Mouse (Mus musculus): ENCODE measurements around the gene Akap14. TPM values are rescaled to one million over a fixed set of nuclear protein-coding genes. Genes with fewer than 3 reads are reported as not detected.
A peak's percentile ranks its signal among the peaks of the same experiment; 100 is the strongest.
"Not testable (repeated sequence)": the region's sequence is repeated elsewhere in the genome, so short reads cannot be mapped to it uniquely, and the experiment has no call there.

The Akap14 gene
- polyA plus RNA-seq, 1 experiment from 2014 or later: not detected

DNA sequence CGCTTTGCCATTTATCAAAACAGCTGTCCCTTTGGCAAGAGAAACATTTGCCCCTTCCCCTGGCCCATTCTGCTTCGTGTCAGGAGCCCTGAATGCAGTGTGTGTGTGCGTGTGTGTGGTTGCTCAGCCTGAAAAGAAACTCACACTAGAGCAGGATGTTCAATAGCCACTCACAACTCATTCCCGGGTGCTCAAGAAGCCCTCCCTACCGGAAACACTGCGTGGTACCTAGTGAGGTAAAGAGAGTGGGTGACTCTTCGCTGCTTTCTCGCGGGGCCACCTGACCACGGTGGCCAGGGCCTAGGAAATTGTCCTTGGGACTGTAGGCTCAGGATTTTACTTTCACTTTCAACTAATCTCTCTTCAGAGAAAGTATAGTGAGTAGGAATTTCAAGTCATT, 7.5 kb downstream of the Akap14 start:
- ATAC-seq: no peak
- no peaks in the 10 kb centered on the region for H3K4me1 ChIP-seq (ENCODE audit: control insufficient read depth, insufficient read depth, low read length)
- H3K27me3 ChIP-seq (replicated peaks; ENCODE audit: control insufficient read depth, insufficient read depth, low read length): no peaks in the 10 kb centered on the region
- H3K9me3 ChIP-seq (ENCODE audit: control insufficient read depth, low read length): no peaks in the 10 kb centered on the region
- H3K4me2 ChIP-seq (ENCODE audit: low read depth, low read length): no peak overlapping the region
- WGBS: 71% methylated on average over 10 of the region's 10 CpGs
- no peak overlapping the region for H3K4me3 ChIP-seq (ENCODE audit: low read length)
- H3K27ac ChIP-seq (ENCODE audit: low read length): no peak overlapping the region
- H3K36me3 ChIP-seq (ENCODE audit: control insufficient read depth, insufficient read depth, low read length): no peaks in the 10 kb centered on the region
- no peak overlapping the region for H3K9ac ChIP-seq (ENCODE audit: low read depth, low read length)

DNA sequence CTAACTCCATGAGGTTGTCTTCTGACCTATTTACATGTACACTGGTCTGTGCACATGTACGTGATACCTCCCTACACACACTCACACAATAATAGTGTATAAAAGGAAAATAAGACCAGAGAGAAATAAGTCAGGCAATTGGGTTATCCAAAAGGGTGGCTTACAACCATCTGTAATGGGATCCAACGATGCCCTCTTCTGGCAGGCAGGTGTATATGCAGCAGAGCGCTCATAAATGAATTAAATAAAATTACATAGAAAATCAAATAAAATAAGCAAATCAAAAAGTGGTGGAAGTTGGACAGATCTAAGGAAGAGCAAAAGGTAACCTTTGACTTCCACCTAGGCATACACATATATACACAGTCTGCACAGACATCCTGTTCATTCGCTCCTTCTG, 10.8 kb downstream of the Akap14 start:
- H3K9ac ChIP-seq (ENCODE audit: low read depth, low read length): no peak overlapping the region
- H3K4me1 ChIP-seq (ENCODE audit: control insufficient read depth, insufficient read depth, low read length): no peaks in the 10 kb centered on the region
- H3K4me3 ChIP-seq (ENCODE audit: low read length): no peak overlapping the region
- 64% methylated on average over 4 of the region's 4 CpGs for WGBS
- no peaks in the 10 kb centered on the region for H3K27me3 ChIP-seq (replicated peaks; ENCODE audit: control insufficient read depth, insufficient read depth, low read length)
- H3K4me2 ChIP-seq (ENCODE audit: low read depth, low read length): no peak overlapping the region
- ATAC-seq: no peak
- no peaks in the 10 kb centered on the region for H3K36me3 ChIP-seq (ENCODE audit: control insufficient read depth, insufficient read depth, low read length)
- no peaks in the 10 kb centered on the region for H3K9me3 ChIP-seq (ENCODE audit: control insufficient read depth, low read length)
- H3K27ac ChIP-seq (ENCODE audit: low read length): no peak overlapping the region

DNA sequence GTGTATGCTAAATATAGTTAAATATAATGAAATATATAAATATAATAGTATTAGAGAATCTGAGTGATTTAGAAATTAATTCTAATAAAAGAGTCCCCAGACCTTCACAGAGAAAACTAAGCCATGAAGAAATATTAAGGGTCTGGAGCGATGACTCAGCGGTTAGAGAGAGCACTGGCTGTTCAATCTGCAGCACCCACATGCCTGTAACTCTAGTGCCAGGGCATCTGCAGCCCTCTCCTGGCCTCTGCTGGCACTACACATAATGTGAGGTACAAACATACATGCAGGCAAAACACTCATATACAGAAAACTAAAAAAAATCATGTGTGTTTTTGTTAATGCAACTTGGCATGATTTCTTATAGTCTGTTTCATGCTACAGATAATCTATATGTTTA, 23.7 kb downstream of the Akap14 start:
- Histone ChIP-seq H3K4me2 (ENCODE audit: low read depth, low read length) (no peak overlapping the region), H3K4me3 (ENCODE audit: low read length) (no peak overlapping the region), H3K9ac (ENCODE audit: low read depth, low read length) (no peak overlapping the region), H3K27ac (ENCODE audit: low read length) (no peak overlapping the region), H3K4me1 (ENCODE audit: control insufficient read depth, insufficient read depth, low read length) (no peaks in the 10 kb centered on the region), H3K9me3 (ENCODE audit: control insufficient read depth, low read length) (no peaks in the 10 kb centered on the region), H3K36me3 (ENCODE audit: control insufficient read depth, insufficient read depth, low read length) (no peaks in the 10 kb centered on the region), H3K27me3 (replicated peaks; ENCODE audit: control insufficient read depth, insufficient read depth, low read length) (no peaks in the 10 kb centered on the region)
- ATAC-seq: no peak
- 98% methylated on average over 2 of the region's 2 CpGs for WGBS

DNA sequence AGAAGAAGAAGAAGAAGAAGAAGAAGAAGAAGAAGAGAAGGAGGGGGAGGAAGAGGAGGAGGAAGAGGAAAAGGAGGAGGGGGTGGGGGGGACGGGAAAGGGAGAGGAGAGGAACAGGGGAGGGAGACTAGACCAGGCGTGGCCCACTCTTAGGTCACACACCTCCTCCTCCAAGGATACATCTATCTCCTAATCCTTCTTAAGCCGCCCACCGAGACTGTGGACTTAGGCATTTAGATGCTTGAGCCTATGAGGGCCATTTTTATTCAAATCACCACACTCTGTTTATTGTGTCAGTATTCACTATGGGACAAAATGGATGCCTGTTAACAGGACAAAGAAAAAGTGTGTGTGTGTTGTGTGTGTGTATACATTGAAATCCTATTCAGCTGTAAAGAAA, 24.1 kb downstream of the Akap14 start:
- WGBS: 71% methylated on average over 1 of the region's 4 CpGs
- H3K4me1 ChIP-seq (ENCODE audit: control insufficient read depth, insufficient read depth, low read length); H3K27me3 ChIP-seq (replicated peaks; ENCODE audit: control insufficient read depth, insufficient read depth, low read length); H3K36me3 ChIP-seq (ENCODE audit: control insufficient read depth, insufficient read depth, low read length); H3K27ac ChIP-seq (ENCODE audit: low read length); H3K9me3 ChIP-seq (ENCODE audit: control insufficient read depth, low read length); H3K4me3 ChIP-seq (ENCODE audit: low read length); H3K4me2 ChIP-seq (ENCODE audit: low read depth, low read length); H3K9ac ChIP-seq (ENCODE audit: low read depth, low read length); ATAC-seq: not testable (repeated sequence)

DNA sequence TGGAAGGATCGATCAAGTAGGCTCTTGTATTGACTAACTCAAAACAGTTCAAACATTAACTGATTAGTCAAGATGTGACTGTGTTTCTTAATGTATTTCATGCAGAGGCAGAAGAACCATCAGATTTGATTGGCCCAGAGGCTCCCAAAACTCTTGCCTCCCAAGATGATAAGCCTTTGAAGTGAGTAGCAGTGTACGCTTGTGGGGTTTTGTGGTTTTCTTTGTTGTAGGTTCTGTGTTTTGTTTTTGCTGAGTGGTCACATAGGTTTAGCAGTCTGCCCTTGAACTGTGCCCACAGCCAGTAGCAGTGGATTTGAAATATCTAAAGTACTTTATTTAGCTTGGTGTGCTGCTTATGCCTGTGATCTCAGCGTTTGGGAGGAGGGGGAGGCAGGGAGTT, 26.9 kb downstream of the Akap14 start:
- Histone ChIP-seq H3K27me3 (replicated peaks; ENCODE audit: control insufficient read depth, insufficient read depth, low read length) (no peaks in the 10 kb centered on the region), H3K9me3 (ENCODE audit: control insufficient read depth, low read length) (no peaks in the 10 kb centered on the region), H3K36me3 (ENCODE audit: control insufficient read depth, insufficient read depth, low read length) (no peaks in the 10 kb centered on the region), H3K27ac (ENCODE audit: low read length) (no peak overlapping the region), H3K9ac (ENCODE audit: low read depth, low read length) (no peak overlapping the region), H3K4me3 (ENCODE audit: low read length) (no peak overlapping the region), H3K4me2 (ENCODE audit: low read depth, low read length) (no peak overlapping the region), H3K4me1 (ENCODE audit: control insufficient read depth, insufficient read depth, low read length) (no peaks in the 10 kb centered on the region)
- 86% methylated on average over 3 of the region's 3 CpGs for WGBS
- ATAC-seq: no peak

DNA sequence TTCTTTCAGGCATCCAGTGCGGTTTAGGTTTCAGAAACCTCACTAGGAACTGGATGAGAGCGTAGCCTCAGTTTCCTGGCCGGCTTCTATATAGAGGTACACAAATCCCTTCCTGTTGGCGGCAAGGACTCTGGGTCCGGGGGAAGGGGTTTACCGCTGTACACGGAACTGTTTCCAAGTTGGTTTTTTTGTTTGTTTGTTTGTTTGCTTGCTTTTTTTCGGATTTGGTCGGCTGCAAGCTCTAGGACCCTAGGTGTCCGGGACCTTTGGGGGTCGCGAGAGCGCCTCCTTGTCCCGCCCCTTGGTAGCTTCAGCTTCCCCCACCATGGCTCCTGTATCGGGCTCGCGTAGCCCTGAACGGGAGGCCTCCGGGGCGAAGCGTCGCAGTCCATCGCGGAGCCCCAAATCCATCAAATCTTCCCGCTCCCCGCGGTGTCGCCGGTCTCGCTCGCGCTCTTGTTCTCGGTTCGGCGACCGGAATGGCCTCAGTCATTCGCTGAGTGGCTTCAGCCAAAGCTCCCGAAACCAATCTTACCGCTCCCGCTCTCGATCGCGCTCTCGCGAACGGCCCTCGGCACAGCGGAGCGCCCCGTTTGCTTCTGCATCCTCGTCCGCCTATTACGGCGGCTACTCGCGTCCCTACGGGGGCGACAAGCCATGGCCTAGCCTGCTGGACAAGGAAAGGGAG, 41.8 kb downstream of the Akap14 start, which contains the start of gene Nkap:
Gene Nkap (plus strand): TSS at position 125 of the 688 bp plus-strand sequence.
- WGBS: 16% methylated on average over 58 of the region's 58 CpGs

DNA sequence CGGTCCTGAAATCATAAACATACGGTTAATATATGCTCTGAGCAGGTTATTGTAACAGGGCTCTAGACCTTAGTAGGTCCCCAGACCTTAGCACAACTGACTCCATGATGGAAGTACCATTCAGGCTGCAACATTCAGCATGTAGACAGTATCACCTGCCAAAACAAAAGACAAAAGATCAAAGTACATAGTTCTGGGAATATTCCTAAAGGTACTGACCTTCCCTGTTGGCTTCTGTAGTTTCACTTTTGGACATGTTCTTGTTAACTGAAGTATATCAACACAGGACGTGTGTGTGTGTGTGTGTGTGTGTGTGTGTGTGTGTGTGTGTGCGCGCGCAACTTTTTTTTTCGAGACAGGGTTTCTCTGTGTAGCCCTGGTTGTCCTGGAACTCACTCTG, 43.1 kb downstream of the Akap14 start:
- H3K27ac ChIP-seq (ENCODE audit: low read length): no peak overlapping the region
- H3K9ac ChIP-seq (ENCODE audit: low read depth, low read length): no peak overlapping the region
- 90% methylated on average over 7 of the region's 7 CpGs for WGBS
- no peaks in the 10 kb centered on the region for H3K9me3 ChIP-seq (ENCODE audit: control insufficient read depth, low read length)
- no peak overlapping the region for H3K4me2 ChIP-seq (ENCODE audit: low read depth, low read length)
- no peak overlapping the region for H3K4me3 ChIP-seq (ENCODE audit: low read length)
- H3K27me3 ChIP-seq (replicated peaks; ENCODE audit: control insufficient read depth, insufficient read depth, low read length): no peaks in the 10 kb centered on the region
- no peaks in the 10 kb centered on the region for H3K36me3 ChIP-seq (ENCODE audit: control insufficient read depth, insufficient read depth, low read length)
- no peaks in the 10 kb centered on the region for H3K4me1 ChIP-seq (ENCODE audit: control insufficient read depth, insufficient read depth, low read length)
- ATAC-seq: no peak

More for the DNA sequence above, 41.8 kb downstream of the Akap14 start, which contains the start of gene Nkap:
- Histone ChIP-seq H3K36me3 (ENCODE audit: control insufficient read depth, insufficient read depth, low read length) (no peaks in the 10 kb centered on the region), H3K27ac (ENCODE audit: low read length) (peak within 1 kb of the TSS; percentile 69), H3K4me3 (ENCODE audit: low read length) (peak within 1 kb of the TSS; percentile 65), H3K27me3 (replicated peaks; ENCODE audit: control insufficient read depth, insufficient read depth, low read length) (no peaks in the 10 kb centered on the region), H3K9ac (ENCODE audit: low read depth, low read length) (peak within 1 kb of the TSS; percentile 82), H3K9me3 (ENCODE audit: control insufficient read depth, low read length) (no peaks in the 10 kb centered on the region), H3K4me2 (ENCODE audit: low read depth, low read length) (peak within 1 kb of the TSS; percentile 48), H3K4me1 (ENCODE audit: control insufficient read depth, insufficient read depth, low read length) (no peaks in the 10 kb centered on the region)
- peak; percentile 88 for ATAC-seq

DNA sequence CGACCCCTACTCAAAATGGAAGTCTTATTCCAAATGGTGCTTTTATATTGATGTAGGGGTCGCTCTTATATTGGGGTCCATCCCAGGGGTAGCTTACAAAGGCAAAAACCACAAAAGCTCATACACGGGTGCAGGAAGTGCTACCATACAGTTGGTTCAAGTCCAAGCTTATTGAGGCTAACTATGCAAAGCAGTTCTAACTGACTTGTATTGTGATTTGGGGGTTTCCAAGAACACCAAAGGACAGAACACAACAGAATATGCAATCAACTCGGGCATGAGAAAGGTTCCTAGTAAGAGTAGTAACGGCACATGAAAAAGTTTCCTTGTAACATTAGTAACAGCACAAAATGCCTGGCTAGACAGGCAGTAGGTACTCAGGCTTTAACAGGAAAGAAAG, 48.4 kb downstream of the Akap14 start:
- no peak overlapping the region for H3K27ac ChIP-seq (ENCODE audit: low read length)
- no peaks in the 10 kb centered on the region for H3K36me3 ChIP-seq (ENCODE audit: control insufficient read depth, insufficient read depth, low read length)
- H3K9me3 ChIP-seq (ENCODE audit: control insufficient read depth, low read length): no peaks in the 10 kb centered on the region
- no peak overlapping the region for H3K4me2 ChIP-seq (ENCODE audit: low read depth, low read length)
- no peak overlapping the region for H3K9ac ChIP-seq (ENCODE audit: low read depth, low read length)
- no peak for ATAC-seq
- no peak overlapping the region for H3K4me3 ChIP-seq (ENCODE audit: low read length)
- no peaks in the 10 kb centered on the region for H3K4me1 ChIP-seq (ENCODE audit: control insufficient read depth, insufficient read depth, low read length)
- H3K27me3 ChIP-seq (replicated peaks; ENCODE audit: control insufficient read depth, insufficient read depth, low read length): no peaks in the 10 kb centered on the region
- WGBS: 69% methylated on average over 5 of the region's 5 CpGs

DNA sequence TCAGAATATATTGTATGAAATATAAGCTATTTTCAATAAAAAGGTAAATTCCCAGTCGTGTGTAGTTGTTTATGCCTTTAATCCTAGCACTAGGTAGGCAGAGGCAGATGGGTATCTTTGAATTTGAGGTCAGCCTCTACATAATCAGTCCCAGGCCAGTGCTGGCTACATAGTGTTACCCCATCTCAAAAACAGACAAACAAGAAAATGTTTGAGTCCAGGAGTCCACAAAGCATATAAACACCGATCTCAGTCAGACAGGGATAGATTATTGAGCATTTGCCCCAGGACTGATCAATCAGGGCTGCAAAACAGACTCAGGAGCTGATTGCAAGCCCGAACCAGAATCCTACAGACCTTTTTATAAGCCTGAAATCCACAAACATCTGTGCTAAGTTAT, 49.1 kb downstream of the Akap14 start:
- 55% methylated on average over 3 of the region's 3 CpGs for WGBS
- no peak overlapping the region for H3K4me2 ChIP-seq (ENCODE audit: low read depth, low read length)
- no peak overlapping the region for H3K9ac ChIP-seq (ENCODE audit: low read depth, low read length)
- H3K27ac ChIP-seq (ENCODE audit: low read length): no peak overlapping the region
- ATAC-seq: no peak
- no peaks in the 10 kb centered on the region for H3K27me3 ChIP-seq (replicated peaks; ENCODE audit: control insufficient read depth, insufficient read depth, low read length)
- H3K4me1 ChIP-seq (ENCODE audit: control insufficient read depth, insufficient read depth, low read length): no peaks in the 10 kb centered on the region
- H3K36me3 ChIP-seq (ENCODE audit: control insufficient read depth, insufficient read depth, low read length): no peaks in the 10 kb centered on the region
- no peak overlapping the region for H3K4me3 ChIP-seq (ENCODE audit: low read length)
- no peaks in the 10 kb centered on the region for H3K9me3 ChIP-seq (ENCODE audit: control insufficient read depth, low read length)

DNA sequence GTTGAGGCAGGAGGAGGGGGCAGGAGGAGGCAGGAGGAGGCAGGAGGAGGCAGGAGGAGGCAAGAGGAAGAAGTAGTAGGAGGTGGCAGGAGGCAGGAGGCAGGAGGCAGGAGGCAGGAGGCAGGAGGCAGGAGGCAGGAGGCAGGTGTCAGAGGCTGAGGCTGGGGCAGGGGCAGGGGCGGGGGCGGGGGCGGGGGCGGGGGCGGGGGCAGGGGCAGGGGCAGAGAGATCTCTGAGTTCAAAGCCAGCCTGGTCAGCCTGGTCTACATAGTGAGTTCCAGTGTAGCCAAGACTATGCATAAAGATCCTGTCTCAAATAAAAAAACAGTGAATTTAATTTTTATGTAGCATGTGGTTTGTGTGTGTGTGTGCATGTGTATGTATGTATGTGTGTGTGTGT, 51.6 kb downstream of the Akap14 start:
- no peak overlapping the region for H3K4me2 ChIP-seq (ENCODE audit: low read depth, low read length)
- H3K9me3 ChIP-seq (ENCODE audit: control insufficient read depth, low read length): no peaks in the 10 kb centered on the region
- no peak overlapping the region for H3K9ac ChIP-seq (ENCODE audit: low read depth, low read length)
- ATAC-seq: no peak
- no peak overlapping the region for H3K4me3 ChIP-seq (ENCODE audit: low read length)
- H3K27ac ChIP-seq (ENCODE audit: low read length): no peak overlapping the region
- WGBS: 40% methylated on average over 2 of the region's 5 CpGs
- H3K4me1 ChIP-seq (ENCODE audit: control insufficient read depth, insufficient read depth, low read length): no peaks in the 10 kb centered on the region
- H3K36me3 ChIP-seq (ENCODE audit: control insufficient read depth, insufficient read depth, low read length): no peaks in the 10 kb centered on the region
- H3K27me3 ChIP-seq (replicated peaks; ENCODE audit: control insufficient read depth, insufficient read depth, low read length): no peaks in the 10 kb centered on the region
